Mouse (Mus musculus) brain, adult 2 months (tissue): ENCODE results near the gene Gnao1.
A peak's percentile ranks its signal among the peaks of the same experiment; 100 is the strongest.

Experiments
- DNase-seq: peaks from one replicate; pipeline ENCODE4 v3.0.0; 2011; ENCODE audit warnings: low read depth, low spot score

Gnao1 gene

DNA sequence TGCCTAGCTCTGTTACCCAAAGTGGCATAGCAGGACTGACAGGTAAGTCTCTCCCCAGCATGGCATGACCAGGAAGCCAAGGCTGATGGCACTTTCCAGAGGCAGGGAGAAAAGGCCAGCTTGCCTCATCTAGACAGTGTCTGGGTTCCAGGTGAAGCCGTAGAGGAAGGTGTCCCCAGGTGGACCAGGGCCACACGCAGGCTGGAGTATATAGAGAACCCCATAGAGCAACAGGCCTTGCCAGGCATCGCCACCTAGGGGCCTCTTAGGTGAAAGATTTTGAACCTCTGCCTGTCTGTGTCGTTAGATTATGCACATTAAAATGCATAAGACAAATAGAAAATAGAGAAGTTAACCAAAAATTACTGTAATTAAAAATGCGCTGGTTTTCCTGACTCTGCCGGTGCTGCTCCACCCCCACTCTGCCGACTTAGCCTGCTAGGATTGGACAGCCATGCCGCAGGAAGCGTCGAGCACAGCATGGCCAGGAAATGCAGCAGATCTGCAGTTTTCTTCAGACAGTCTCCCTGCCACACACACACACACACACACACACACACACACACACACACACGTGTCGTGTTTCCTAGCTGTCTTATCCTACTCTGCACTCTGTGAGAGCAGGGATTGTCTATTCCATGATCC lies 34.2 kb downstream of the Gnao1 start:
- peak; percentile 75 for DNase-seq

DNA sequence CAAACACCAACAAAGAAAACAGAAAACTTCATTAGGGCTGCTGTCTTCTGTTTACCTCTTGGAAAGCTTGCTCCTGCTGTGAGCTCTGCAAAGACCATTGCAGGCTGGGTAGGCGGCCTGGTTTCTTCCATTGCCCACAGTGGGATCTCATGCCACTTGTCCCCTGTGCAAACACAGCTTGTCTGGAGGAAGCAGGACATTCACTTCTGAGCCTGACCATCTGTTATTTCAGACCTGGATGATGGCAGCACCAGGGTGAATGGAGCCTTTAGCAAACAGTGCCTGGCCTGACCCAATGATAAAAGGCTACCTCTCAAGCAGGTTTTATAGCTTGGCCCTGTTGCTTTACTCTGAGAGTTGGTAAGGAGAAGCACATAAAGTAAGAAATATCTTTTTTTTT lies 35.4 kb downstream of the Gnao1 start:
- peak; percentile 96 for DNase-seq

DNA sequence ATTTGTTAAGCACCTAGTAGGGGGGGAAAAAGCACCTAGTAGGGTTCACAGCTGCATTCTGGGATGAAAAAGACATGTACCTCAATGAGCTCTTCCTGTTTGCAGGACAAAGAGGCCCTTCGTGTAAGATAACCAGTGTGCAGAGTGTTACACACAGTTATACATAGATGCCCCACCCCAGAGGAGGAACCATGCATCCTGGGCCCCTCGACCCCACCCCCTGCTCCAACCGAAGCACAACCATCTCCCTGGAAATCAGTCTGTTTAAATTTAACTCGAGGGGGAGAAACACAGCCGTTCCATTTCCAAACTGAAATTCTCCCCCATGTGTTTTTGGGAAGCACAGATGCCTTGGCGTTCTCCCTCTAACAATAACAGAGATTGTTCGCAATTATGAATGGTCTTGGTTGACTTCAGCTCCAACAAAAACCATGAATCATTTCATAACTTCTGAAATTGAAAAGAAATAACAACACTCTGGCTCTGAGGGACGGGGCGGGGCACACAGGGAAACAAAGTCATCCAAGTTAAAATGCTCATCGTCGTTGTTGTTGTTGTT lies 42.4 kb downstream of the Gnao1 start:
- DNase-seq = peak; percentile 75

DNA sequence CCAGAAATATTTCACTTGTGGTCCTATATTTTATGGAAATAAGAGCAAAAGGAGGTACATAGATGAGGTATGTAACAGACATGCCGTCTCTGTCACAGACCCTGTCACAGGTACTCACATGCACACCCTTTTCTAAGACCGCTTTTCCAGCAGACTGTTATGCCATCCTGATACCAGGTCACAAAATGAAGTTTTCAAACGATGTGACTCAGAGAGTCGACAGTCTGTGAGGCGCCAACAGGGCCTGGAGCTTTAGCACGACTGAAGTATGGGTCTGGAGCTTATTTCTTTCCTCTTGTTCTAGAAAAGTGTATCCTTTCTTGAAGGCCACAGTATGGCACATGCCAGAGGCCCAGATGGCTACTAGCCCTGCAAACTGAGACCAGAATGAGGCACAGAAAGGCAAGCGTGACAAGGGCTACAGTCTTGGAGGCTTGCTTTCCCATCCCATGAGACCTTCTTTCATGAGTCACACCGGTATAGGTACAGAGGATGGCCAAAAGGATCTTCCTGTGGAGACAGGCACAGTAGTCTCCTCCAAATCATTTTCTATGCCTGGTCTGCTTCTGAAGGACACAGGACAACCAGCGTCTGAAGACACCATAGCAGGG lies 43.2 kb downstream of the Gnao1 start:
- DNase-seq = peak; percentile 59

DNA sequence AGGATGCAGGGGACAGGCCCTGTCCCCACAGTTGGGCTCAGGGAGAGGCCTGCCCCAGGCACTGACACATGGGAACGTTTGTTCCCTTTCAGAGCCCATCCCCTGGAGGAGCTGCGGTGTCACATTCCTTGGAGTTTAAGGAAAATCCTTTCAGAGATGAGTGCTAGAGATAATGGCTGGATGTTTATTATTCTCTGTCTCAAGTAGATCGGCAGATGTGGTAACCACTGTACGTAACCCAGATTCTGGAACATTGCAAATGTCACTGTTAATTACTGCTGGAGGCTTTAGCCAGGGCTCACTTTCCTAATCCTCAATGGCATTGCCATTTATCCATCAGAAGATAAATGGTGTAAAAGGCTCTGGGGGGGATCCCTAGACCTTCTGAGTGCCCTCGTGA lies 44.9 kb downstream of the Gnao1 start:
- no peak for DNase-seq

DNA sequence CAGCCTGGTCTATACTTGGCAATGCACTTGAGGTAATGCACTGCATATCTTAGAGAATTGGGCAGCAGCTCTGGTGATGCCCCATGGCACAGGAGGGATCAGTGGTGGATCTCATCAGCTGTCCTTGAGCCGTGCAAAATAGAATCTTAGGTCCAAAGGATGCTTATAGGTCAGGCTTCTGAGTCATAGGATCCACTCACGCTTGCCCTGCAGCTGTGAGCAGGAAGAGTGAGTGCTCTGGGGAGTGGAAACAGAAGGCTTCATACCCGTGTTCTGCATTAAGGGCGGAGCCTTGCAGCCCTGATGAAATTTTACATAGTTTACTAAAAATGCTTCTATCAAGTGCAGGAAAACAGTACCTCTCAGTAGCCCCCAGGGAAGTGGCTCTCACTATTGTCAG lies 45.5 kb downstream of the Gnao1 start:
- DNase-seq = peak; percentile 60

DNA sequence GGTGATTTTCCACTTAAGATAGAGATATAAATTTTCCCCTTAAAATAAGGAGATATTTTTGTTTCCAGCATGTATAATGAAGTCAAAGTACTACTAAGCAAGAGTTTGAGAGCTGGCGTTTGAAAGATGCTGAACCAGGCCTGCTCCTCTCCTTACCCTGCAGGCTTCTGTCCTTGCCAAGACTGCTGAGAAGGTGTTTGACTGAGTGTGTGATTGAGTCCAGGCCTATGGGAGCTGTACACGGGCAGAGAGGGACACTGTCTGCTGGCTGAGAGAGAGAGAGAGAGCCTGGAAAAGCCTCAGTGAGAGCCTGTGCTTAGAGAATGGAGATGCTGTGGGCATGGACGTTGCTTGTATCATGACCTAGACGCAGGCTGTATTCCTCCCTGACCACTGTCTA lies 47.4 kb downstream of the Gnao1 start:
- DNase-seq = peak; percentile 52

DNA sequence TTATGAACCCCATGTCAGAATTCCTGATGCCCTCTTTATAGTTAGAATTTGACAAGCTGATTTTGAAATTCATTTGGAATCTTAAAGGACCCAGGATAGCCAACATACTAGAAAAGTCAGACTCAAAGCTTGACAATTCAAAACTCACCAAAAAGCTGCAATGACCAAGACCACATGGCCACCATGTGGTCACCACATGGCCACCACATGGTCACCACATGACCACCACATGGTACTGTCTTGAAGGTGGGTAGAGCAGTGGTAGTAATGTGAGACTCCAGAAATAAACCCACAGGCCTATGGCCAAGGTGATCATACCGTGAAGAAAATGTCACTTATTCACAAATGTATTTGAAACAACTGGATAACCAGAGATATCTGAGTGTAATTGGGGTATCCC lies 48.5 kb downstream of the Gnao1 start:
- no peak for DNase-seq

DNA sequence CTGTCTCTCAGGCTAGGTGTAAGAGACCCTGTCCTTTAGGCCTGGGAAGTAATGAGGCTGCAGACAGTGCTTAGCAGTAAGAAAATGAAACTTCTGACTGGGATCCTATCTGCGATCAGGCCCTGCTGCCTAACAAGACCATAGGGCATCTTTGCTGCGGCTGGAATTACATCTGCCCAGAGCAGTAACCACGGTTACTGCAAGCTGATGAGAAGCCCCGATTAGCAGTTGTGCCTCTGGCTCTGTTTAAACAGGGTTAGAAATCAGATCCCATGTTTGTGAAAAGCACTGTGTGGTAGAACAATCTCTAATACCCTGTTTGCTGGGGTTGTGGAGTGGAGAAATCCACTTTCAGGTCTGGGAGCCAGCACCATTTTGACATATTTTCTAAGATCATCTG lies 50.3 kb downstream of the Gnao1 start:
- no peak for DNase-seq

DNA sequence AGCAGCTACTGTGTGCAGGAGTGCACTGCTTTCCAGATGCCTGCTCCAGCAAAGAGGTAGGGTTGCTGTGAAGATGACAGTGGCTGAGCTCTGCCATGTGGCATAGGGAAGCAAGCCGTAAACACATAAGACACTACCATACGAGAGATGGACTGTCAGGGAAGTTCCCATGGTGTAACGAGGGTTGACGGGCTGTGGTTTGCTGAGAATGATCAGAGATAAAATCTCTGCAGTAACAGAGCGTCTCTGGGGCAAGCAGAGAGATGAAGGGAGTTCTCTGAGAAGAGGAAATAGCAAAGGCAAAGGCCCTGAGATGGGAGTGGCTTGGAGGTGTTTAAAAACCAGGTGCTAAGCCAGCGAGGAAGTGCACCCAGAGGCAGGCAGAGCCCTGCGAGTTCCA lies 54.3 kb downstream of the Gnao1 start:
- DNase-seq = no peak

DNA sequence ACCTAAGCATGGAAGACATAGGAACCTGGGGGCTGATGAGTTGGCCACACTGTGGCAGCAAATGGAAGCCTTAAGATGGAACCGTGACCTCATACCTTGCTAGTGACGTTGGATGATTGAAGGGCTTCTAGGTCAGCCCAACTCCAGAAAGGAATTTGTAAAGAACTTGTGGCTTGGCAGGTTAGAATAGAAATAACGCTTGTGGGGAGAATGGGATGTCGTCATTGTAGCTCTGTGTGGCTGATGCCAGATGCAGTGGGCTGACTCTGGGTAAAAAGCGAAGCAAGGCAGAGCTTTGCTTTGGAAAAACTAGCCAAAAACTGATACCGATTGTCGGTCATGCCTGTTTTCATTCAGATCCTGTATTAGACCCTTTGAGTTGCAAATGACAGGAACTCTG lies 56.5 kb downstream of the Gnao1 start:
- no peak for DNase-seq

DNA sequence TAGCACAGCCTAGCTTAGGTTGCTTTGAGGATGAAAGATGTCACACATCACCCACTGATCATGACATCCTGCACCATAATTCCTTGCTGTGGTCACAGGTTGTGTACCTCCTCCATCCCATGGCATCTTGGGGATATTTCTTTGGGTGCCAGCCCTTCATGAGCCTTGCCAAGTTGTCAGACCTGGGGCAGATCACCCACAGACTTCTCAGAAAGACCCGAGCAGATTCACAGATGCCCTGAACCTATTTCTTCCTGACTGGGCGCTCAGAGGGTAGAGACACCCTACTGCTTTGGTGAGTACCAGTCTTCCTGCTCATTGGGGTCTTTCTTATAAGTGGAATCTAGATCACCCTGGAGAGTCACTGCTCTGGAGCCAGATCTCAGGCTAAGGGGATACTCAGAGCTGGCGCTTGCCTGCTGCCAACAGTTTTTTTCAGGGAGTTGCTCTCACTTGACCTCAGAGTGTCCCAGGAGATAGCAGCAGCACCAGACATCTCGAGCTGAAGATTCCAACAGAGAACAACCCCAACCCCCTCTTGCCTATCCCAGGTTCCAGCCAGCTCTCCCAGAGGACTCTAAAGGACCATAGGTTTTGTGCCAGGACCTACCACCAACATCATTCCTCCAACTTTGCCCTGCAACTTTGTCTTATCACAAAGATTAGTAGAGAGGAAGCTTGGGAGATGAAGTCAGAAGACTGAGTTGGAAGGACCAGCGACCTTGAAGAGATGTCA lies 58.9 kb downstream of the Gnao1 start:
- DNase-seq = no peak

DNA sequence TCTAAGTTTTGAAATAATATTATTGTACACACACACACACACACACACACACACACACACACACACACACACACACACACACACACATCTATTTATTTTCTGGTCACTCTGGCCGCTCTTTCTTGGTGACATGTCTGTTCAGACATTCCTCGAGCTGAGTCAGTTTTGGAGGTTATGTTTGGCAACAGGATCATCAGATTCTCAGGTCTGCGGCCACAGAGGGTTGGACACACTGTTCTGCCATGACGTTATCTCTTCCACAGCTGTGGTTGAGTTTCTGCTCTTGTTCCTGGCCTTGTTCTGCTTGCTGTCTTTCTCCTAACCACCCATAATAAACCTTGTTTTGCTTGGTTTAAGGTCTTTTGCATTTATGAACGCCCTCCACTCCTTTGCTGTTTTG lies 61.5 kb downstream of the Gnao1 start:
- DNase-seq = no peak

DNA sequence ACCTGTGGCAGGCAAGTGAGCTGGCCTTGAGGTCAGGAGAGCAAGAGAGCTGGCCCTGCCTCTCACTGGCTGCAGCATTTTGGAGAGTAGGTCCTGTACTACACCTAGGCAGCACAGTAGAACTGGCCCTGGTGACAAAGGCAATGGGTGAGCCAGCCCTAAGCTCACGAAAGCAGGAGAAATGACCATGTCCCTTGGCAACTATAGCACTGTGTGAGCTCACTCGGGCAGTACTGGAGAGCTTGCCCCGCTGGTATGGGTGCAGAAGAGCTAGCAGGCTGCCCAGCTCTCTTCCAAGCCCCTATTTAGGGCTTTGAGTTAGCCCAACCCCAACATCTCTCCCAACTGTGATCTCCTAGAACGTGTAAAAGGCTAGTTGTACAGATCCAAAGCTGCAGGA lies 68.6 kb downstream of the Gnao1 start:
- no peak for DNase-seq

DNA sequence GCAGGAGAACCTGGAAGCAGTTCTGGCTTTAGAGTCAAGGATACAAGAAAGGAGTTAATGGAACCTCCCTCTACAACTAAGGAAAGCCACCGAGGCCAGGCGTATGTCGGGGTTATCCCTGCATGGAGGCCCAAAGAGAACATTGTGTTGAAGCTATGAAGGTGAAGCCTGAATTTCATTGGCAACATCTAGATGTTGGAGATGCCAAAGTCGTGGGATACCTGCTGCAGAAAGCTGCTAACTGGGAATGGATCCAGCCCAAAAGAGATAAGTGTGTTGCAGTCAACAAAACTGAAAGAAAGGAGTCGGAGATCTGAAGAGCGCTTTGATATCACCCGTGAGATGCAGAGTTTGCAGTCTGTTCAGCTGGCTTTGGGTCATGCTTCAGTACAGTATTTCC lies 70.2 kb downstream of the Gnao1 start:
- DNase-seq = peak; percentile 92

DNA sequence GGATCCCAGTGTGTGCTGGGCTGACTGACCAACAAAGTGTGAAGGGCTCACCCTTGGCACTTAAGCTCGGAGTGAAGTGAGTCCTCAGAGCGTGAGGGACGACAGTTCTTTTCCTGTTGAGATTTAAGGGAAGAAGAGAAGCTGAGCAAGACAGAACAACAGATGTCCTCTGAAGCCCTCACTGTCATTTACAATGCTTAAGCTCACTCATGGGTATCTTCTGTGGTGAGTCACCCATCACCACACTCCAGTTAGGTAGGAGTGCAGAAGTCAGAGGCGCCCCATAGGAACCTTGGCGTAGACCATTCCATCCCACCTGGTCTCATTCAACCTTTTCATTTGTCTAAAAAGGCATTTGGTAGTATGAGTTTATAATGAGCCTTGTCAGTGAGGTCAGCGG lies 71.6 kb downstream of the Gnao1 start:
- DNase-seq = peak; percentile 78

DNA sequence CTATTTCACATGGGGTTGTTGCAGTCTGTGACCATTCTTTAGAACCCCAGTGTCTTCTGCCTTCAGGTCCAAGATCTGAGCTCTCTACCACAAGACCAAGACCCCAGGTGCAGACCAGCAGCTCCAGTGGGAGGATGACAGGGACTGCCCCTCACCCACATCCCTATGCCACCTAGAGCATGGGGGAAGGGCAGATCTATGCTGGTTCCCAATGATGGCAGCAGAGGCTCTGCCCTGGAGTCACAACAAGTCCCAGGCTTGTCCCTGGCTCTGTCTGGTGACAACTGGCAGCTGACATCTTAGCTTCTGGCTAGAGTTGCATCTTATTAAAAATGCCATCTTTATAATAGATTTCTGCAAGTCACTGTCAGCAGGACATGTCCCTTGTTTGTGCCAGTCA lies 73.5 kb downstream of the Gnao1 start:
- peak; percentile 86 for DNase-seq

DNA sequence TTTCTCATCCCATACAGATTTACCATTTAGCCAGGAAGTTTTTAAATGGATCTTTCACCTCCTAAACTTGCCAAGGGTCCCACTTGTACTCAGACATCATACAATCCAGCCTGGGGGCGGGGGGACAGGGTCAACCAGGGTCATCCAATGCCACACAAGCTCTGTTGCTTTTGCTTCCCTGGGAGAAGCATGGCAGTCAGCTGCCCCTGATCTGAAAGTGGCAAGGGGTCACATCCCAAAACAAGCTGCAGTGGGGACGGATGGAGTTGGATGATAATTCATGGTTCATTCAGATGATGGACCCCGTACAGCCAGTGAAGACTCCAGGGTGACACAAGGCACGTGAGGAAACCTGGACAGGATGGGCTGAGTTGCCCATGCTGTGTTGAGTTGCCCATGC lies 74.0 kb downstream of the Gnao1 start:
- no peak for DNase-seq

DNA sequence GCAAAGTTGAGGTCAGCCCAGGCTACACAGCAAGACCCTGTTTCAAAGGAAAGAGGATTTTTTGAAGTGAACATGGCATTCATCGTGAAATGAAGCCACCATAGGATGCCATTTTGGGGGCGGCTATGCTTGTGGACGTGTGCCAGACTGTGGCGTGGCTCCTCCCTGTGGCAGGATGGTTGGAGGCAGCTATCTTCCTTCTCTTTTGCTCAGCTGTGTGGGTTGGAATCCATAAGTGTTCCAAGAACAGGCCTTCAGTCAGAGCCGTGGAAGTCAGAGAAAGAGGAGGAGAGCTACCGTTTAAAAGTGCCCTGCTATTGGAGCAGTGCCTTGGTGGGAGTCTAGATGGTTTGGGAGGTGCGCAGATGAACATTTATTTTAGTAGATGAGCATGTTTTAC lies 74.5 kb downstream of the Gnao1 start:
- peak; percentile 90 for DNase-seq

DNA sequence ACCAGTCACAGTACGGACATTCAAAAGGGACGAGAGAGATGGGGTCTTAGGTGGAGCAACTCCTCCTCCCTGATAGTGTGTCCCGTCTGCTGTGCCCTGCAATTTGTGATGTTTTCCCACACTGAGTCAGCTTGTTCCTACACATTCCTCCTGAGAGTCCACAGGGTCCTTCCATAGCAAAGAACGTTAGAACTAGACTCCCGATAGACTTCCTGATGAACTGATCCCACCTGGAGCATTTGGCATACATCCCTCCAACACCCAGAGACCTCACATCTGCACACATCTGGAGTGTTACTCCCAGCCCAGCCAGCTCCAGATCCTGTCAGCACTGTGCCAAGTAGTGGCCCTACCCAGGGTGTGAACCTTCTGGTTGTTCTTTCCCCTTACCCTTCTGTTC lies 76.4 kb downstream of the Gnao1 start:
- no peak for DNase-seq

DNA sequence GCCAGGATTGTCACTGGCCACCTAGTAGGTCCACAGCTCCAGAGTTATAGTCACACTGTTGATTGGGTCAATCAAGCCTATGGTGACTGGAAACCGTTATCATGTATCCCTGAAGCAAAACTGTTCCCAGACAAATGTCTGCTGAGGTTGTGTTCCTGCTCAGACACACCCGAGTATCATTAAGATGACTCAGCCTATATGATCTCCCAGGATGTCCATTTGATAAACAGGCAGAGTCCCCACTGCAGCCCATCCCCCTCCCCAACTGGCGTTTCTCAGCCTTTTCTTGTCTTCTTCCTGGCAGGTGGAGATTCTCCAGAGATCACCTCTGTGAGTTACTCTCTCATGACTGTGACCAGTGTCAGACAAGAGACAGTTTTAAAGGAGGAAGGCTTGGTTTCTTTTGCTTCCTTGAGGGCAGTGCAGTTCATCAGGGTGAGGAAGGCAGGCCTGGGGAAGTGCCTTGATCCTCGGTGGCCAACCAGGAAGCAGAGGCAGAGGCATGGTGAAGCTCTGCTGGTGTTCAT lies 78.4 kb downstream of the Gnao1 start:
- no peak for DNase-seq

DNA sequence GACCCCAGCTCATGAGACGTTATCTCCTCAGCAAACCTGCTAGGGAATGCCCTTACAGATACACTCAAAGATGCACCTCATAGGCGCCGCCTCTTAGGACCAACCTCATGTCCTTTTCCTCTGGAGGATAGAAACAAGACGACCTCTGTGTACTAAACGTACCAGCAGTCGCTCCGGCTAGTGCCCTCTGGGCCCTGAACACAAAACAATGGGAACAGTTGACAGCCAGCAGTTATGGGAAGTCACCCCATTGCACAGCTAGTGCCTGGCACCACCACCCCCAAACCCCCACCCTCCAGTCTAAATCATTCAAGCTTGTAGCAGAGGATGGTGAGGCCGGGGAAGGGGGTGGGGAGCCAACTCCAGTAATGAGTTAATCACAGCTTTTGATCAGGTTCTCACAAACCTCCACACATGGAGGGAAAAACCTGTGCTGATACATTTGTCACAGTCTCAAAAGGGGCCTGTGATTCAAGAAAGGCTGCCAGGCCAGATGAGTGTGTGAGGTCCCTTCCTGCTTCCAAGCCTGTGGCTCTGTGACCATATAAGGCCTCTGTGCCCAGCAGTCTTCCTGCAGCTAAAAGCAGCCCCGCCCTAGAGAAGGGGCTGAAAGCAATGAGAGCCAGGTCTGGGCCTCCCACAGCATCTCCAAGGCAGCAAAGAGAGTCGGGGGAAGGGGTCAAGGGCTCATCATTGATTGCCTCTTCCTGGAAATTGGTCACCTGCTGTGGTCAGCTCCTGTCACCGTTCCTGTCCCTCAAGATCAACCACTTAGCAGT lies 79.1 kb downstream of the Gnao1 start:
- peak; percentile 93 for DNase-seq
